Mouse (Mus musculus) spleen, adult 12 weeks (tissue): ENCODE data around the gene Tuba3b.

Experiments used
- DNase-seq: peaks from one replicate; pipeline ENCODE4 v3.0.0; 2022; ENCODE audit warnings: low spot score

Gene Tuba3b

DNA sequence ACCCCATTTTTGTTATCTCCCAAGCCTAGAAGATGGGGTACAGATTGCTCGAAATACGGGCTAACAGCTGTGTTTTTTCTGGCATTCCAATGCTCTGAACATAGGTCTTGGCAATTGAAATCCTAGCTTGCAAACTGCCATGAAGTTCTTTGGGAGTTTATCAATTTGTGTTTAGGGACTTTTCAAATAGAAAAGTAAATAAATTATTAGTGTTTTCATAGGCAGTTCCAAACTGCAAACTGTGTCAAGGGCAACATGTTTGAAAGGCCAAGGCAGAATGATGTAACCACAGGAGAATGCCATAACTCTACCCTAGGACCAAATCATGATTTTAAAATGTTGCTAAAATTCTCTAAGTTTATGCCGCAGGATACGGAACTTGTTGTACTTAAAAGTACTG is 7.8 kb upstream of the Tuba3b start:
- no peak for DNase-seq

GRCm38 (mm10) chr6:145608693-145609092 is 6.9 kb upstream of the Tuba3b start:
- DNase-seq: no peak

DNA sequence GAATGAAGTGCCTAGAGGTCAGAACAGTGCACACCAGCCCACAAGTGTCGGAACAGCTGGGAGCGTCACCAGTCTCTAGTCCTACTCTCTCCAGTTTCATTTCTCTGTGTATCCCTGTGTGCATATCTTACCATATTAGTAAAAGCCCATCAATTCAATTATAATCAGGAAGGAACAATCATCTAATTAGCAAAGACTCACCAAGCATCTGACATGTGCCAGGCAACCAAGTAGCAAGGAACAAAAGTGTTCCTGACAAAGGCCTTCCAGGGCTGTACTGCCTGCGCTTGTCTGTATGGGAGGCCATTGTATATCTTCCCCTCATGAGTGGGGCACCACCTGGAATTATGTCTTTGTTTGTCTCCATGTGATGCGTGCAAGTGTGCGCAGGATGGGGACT is 4.7 kb upstream of the Tuba3b start:
- DNase-seq: no peak

DNA sequence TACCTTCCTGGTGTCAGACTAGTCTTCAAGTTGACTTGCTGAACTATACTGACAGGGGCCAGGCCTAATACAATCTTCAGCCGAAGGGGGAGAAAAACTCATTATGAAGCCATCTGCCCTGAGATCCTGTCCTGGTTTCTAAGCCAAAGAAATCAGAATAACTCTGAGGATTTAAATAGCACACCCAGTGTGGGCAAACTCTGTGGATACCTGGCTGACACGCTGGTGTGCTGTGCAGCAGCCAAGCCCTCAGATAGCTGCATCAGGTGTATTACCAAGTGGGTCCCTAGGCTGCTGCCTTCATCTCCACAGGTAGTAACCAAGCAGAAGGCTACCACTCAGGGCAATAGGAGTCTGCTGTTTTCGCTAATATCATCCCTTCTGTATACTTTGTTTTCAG is 2.9 kb upstream of the Tuba3b start:
- DNase-seq: no peak

- DNase-seq: no peak
These were observed 1.3 kb upstream of the Tuba3b start, which contains the start of gene Lmntd1 for GRCm38 (mm10) chr6:145614219-145614618. Gene Lmntd1 (minus strand): TSS chr6:145614319.

GRCm38 (mm10) chr6:145616402-145617229 is 1.1 kb downstream of the Tuba3b start:
- DNase-seq: no peak

DNA sequence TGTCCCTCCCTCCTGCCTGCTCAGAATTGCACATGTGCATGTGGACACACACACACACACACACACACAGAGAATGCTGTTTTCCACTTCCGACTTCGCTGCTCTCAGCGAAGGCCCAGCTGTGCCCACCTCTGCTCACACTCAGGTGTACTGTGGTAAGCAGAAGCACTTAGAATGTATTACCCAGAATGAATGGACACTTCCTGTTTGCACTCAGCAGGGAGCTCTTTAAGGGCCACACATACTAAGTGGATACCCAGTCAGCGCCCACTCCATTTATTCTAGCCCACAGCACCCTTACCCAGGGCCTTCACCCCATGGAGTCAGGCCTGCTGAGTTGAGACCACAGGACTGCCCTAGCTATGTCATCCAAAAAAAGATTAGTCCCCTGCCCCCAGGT is 7.6 kb downstream of the Tuba3b start:
- DNase-seq: no peak

GRCm38 (mm10) chr6:145630269-145630668 is 14.7 kb downstream of the Tuba3b start:
- DNase-seq: no peak

- DNase-seq: no peak
These were observed 18.9 kb downstream of the Tuba3b start for GRCm38 (mm10) chr6:145634454-145634853.

DNA sequence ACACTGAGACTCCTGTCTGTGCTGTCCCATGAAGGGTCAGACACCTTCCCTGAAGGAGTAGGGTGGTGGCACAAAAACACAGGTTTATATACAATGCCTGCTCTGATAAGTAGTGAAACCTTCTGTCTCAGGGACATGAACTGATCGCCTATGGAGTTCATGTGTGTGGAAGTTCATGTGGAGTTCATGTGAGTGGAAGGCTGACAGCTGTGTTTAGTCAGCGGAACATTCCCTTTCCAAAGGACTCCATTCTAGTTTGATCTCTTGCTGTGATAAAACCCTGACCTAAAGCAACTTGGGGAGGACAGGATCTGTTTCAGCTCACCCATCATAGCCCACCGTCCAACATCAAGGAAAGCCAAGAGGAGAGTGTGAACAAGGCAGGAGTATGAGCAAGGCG is 21.1 kb downstream of the Tuba3b start:
- no peak for DNase-seq

- no peak for DNase-seq
These were observed 22.7 kb downstream of the Tuba3b start for GRCm38 (mm10) chr6:145638248-145638647.

GRCm38 (mm10) chr6:145640971-145641506 is 25.5 kb downstream of the Tuba3b start:
- DNase-seq: no peak

DNA sequence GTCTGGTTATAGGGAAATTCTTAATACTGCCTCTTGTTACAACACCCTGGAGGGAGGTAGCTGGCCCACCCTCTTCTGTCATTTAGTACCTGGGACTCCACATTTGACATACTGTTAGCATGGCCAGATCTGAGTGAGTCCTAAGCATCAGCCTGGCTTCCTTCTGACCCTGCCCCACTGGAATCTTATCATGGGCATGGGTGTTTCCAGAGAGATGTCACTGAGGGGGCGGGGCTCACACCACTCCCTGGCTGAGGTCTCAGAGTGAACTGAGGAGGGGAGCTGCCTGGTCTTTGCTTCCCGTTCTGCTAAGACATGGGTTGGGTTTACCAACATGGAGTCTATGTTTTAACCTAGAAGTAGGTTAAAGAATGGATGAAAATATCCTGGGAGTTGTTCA is 36.4 kb downstream of the Tuba3b start:
- DNase-seq: no peak

DNA sequence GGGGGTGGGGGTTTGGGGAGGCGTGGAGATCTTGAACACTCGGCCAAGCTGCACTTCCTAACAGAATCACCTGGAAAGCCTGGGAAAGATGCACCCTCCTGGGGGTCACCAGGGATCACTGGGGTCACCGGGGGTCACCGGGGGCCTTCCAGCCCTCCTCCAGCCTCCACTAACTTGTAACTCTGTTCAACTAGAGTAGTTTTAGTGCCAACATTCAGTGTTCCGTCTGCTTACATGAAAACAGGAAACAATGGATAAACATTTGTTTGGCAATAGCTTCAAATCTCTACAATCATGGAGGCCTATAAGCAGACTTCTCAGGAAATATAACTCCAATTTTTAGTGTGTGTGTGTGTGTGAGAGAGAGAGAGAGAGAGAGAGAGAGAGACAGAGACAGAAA is 37.4 kb downstream of the Tuba3b start:
- no peak for DNase-seq

DNA sequence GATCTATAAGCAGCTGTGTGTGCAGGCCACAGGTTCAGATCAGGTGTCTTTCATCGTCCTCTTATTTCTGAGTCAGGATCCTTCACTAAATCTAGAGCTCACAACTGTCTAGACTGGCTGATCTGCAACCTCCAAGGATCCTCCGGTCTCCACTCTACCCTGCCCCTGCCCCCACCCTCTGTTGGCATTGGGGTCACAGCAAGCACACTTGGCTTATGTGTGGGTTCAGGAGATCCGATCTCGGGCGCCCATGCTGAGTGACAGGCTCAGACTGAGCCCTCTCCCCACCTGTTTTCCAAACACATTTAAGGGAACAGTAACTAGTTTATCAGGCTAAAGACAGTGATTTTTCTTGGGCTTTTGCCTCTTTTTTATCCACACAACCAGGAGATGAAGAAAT is 38.1 kb downstream of the Tuba3b start:
- DNase-seq: no peak

DNA sequence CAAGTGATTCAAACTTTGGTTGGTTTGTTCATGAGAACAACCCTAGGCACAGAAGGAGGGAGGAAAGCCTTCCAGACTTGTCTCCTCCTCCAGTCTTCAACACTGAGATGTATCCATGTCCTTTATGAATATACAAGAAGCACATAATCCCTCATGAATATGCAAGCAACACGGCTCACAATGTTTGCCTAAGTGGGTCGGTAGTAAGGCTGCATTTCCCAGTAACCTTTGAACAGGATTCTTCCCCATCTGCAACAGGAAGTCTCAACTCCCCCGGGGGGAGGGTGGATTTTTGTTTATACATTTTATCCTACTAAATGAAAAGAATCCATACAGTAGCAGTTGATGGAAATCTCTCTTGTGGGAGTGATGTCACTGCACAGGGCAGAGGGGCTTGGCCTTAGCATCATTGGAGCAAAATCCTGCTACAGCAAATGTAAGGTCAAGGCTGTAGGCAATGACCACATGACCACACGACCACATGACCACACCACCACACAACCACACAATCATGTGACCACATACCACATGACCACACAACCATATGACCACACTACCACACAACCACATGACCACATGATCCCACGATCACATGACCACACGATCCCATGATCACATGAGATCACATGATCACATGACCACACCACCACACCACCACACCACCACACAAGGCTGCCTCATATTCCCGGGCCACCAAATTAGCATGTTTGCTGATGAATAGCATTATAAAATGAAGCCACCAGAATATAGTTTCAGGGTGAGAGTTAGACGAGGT is 38.7 kb downstream of the Tuba3b start:
- DNase-seq: no peak

GRCm38 (mm10) chr6:145655678-145656077 is 40.1 kb downstream of the Tuba3b start:
- no peak for DNase-seq

DNA sequence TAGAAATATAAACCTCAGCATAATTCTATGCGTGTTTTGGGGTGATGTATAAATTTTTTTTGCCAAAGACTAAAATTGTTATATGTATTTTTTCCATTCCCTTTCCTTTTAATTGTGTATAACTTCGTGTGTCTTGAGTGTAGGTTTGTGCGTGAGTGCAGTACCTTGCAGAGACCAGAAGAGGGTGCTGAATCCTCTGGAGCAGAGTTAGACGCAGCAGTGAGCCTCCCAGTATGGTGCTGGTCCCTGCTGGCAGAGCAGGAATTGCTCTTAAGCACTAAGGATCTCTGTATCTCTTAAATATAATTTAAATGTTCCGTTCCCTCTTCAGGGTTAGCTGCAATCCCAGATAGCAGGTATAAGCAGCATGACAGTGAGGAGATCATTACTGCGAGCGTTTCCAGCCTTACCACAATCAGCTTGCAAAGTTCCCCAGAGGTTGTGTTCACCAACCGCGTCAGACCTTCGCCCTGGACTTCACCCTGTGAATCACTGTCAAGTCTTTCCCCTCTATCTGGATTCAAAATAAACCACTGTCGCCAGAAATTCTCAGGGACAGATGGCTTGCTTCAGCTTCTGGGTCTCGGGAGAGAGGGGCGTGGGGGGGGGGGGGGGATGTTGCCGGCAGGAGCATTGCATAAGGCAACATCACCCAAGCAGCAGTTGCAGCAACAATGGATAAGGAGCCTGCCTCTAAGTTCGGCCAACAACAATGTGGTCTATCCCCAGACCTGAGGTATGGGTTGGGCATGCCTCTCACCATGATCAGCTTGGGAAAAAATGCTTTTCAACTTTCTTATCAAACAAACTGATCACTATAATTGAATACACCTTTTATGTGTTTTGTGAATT is 41.4 kb downstream of the Tuba3b start:
- DNase-seq: no peak

DNA sequence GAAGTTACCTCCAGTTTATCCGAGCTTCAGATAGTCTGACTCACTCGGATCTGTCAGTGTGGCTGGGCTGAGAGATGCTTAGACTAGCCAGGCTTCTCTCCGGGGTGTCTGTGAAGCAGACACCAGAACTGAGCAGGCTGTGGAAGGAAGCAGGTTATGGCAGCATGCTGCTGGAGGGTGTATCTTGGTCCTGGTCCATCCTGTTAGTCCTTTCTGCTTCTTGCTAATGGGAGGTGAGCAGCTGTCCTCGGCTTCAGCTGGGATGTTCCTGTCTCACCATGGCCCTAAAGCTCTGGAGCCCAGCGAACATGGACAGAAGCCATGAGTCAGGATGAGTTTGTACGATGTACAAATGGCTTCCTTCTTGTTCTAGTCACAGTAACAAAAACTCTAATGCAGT is 43.6 kb downstream of the Tuba3b start:
- no peak for DNase-seq

DNA sequence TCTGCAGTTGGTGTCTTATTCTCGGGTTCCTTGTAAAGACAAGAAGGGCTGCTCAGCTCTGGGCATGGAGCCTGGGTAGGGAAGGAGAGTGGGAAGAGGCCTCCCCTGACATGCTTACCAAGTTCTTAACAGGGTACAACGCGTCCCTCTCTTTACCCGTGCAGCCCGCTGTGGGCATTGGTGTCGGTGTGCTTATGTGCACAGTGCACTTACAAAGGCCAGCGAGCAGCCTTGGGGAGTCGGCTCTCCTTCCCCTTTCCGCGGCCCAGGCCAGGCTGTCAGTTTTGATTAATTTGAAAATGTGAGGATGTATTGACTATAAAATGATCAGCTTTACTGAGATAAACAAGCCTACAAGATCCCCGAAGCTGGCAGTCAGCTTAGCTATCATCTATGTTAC is 45.4 kb downstream of the Tuba3b start:
- no peak for DNase-seq

DNA sequence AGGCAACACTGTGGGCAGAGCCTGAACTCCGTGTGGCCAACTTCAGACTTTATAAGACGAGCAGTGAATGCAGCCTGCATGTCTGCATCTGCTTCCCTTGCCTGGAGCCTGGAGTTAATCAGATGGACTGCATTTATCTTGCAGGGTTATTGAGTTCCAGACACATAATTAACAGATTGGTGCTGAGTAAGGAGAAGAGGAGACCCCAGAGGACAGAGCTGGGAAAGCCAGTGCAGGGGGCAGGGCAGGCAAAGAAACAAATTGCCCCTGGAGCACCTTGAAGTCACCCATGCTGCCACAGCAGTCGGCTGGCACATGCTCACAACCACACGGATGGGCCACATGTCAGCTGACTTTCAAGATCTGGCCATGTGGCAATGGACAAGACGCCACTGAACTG is 48.7 kb downstream of the Tuba3b start:
- no peak for DNase-seq

- DNase-seq: no peak
These were observed 50.2 kb downstream of the Tuba3b start for GRCm38 (mm10) chr6:145665751-145666150.
